Comparison of ENCODE assay signal across 17 mouse cellular contexts in the genomic region with DNA sequence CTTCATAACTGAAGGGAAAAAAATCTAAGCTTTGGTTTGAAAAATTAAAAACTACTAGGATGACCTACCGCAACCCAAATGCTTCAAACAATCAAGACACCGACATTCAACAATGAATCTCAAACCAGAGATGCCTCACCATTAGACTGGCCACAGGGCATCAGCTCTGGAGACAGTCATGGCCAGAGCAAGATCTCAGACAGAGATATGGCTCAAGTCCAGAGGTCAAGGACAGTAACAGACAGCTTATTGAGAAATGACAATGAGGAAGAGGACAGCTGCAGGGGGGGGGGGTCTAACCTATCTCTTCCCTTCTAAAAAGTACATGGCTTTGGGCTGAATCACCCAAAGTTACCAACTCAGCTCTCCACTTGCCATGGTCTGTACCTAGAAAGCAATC. TPM values are rescaled to one million over a fixed set of nuclear protein-coding genes. Genes with fewer than 3 reads are reported as not detected.
"Had no signal": no experiment of that assay in that cellular context is flagged by ENCODE, and none has a peak within 500 bp of the region (broad histone marks: within the 10 kb centered on the region; RNA-seq: fewer than 3 reads in every experiment).

No protein-coding gene starts in this region.

- H3K9ac ChIP-seq: limb, embryonic 12.5 days; liver, embryonic 15.5 days; stomach, embryonic 15.5 days had no signal

- H3K36me3 ChIP-seq: limb, embryonic 12.5 days; liver, embryonic 15.5 days; midbrain, embryonic 10.5 days; stomach, embryonic 15.5 days had no signal

- H3K9me3 ChIP-seq: limb, embryonic 12.5 days; liver, embryonic 15.5 days; midbrain, embryonic 10.5 days; stomach, embryonic 15.5 days had no signal

- H3K4me2 ChIP-seq: limb, embryonic 12.5 days; liver, embryonic 15.5 days; stomach, embryonic 15.5 days had no signal

- DNase-seq: kidney, adult 8-10 months; kidney, postnatal 36 days; liver; lung, adult 2 months; lung, postnatal 36 days; right cerebral cortex, postnatal 14 days; thymus, adult 2 months; thymus, postnatal 25 days had no signal

- H3K4me3 ChIP-seq: layer of hippocampus, adult 2 months; limb, embryonic 12.5 days; liver, embryonic 15.5 days; midbrain, embryonic 10.5 days; stomach, embryonic 15.5 days had no signal

- ATAC-seq: lung, postnatal 0 days; midbrain, embryonic 16.5 days had no signal

- H3K27ac ChIP-seq: kidney, postnatal 0 days; layer of hippocampus, adult 2 months; limb, embryonic 12.5 days; liver, embryonic 15.5 days; midbrain, embryonic 10.5 days; stomach, embryonic 15.5 days had no signal

RNA-seq across cellular contexts. Expression of gene Cfap99, which starts 3.1 kb away (rescaled TPM):
- total RNA-seq: megakaryocyte progenitor cell, adult 5-6 weeks had no signal
- polyA plus RNA-seq: kidney, postnatal 0 days; limb, embryonic 12.5 days; liver, embryonic 15.5 days; midbrain, embryonic 10.5 days; stomach, embryonic 15.5 days; thymus, adult 2 months had no signal
